In genomic region chr10:42669970-42670369, GRCm38 (mm10) we compare ENCODE assay signal across 27 mouse cellular contexts.
DNase-seq lines count a peak whose midpoint lies in the region; TF ChIP-seq lines count a peak whose summit lies in the region.
"Had no signal": no experiment of that assay in that cellular context is flagged by ENCODE, and none has a peak within 500 bp of the region (broad histone marks: within the 10 kb centered on the region; RNA-seq: fewer than 3 reads in every experiment).

No protein-coding gene starts in this region.

- no peaks in the 10 kb centered on the region for H3K9me3 ChIP-seq in ES-E14 (ENCODE audit: control insufficient read depth, insufficient read depth, low read depth, low read length)
- H3K9me3 ChIP-seq: embryonic facial prominence, embryonic 12.5 days; forebrain, embryonic 12.5 days; forebrain, embryonic 15.5 days; heart, embryonic 15.5 days; intestine, embryonic 15.5 days had no signal

- in situ Hi-C loops in ES-E14 (cut with MboI; ENCODE audit: low sequenced_read_pairs in 2 of 2, unreplicated experiment in 2 of 2), result no loop called here

- H3K36me3 ChIP-seq in ES-E14 (ENCODE audit: control insufficient read depth, insufficient read depth, low read length, poor library complexity, severe bottlenecking), result no peaks in the 10 kb centered on the region
- H3K36me3 ChIP-seq: embryonic facial prominence, embryonic 12.5 days; embryonic facial prominence, embryonic 15.5 days; forebrain, embryonic 12.5 days; forebrain, embryonic 15.5 days; heart, embryonic 12.5 days; heart, embryonic 15.5 days; hindbrain, embryonic 10.5 days; hindbrain, embryonic 13.5 days; intestine, embryonic 15.5 days had no signal

- H3K9ac ChIP-seq in ES-E14 (ENCODE audit: insufficient read depth, low read depth, low read length, poor library complexity, severe bottlenecking), result no peak overlapping the region
- H3K9ac ChIP-seq: embryonic facial prominence, embryonic 12.5 days; embryonic facial prominence, embryonic 15.5 days; forebrain, embryonic 12.5 days; forebrain, embryonic 15.5 days; heart, embryonic 12.5 days; heart, embryonic 15.5 days; hindbrain, embryonic 13.5 days; intestine, embryonic 15.5 days had no signal

- peaks cover 0 to 5% of the 10 kb centered on the region in 2 experiments; a peak in 1 of 4 replicates for H3K4me1 ChIP-seq in ES-E14 (ENCODE audit: control insufficient read depth in 2 of 2, insufficient read depth in 2 of 2, low read length in 2 of 2, poor library complexity in 1 of 2)
- H3K4me1 ChIP-seq: embryonic facial prominence, embryonic 12.5 days; embryonic facial prominence, embryonic 15.5 days; forebrain, embryonic 12.5 days; forebrain, embryonic 15.5 days; heart, embryonic 12.5 days; heart, embryonic 15.5 days; hindbrain, embryonic 10.5 days; hindbrain, embryonic 13.5 days; intestine, embryonic 15.5 days had no signal

- H3K27ac ChIP-seq in ES-E14 (ENCODE audit: insufficient read depth, low read depth, low read length, poor library complexity, severe bottlenecking), result peak overlapping the region; percentile 71
- no peak overlapping the region for H3K27ac ChIP-seq in layer of hippocampus, adult 2 months
- H3K27ac ChIP-seq: embryonic facial prominence, embryonic 12.5 days; embryonic facial prominence, embryonic 15.5 days; forebrain, embryonic 12.5 days; forebrain, embryonic 15.5 days; gastrocnemius, adult 2 months; heart, embryonic 15.5 days; hindbrain, embryonic 10.5 days; hindbrain, embryonic 13.5 days; intestine, embryonic 15.5 days had no signal

- DNase-seq in lung, postnatal 36 days, result peak; percentile 17
- no peak for DNase-seq in lung, postnatal 25 days (ENCODE audit: low spot score)
- DNase-seq in ES-E14 (ENCODE audit: low read depth, low spot score) (no peak), ZHBTc4 (ENCODE audit: low read depth, low spot score) (peak; percentile 41)
- no peak for DNase-seq in layer of hippocampus, adult 2 months (ENCODE audit: low spot score in 2 of 2)
- DNase-seq in thymus, postnatal 25 days, result no peak
- DNase-seq: adrenal gland, adult 2 months; adrenal gland, postnatal 14 days; B cell, adult 2 months; cerebellum, adult 11 months; cerebellum, adult 2 months; cerebellum, adult 9-11 months; cerebellum, postnatal 25 days; gastrocnemius, adult 2 months; gastrocnemius, postnatal 14 days; heart, adult 11 months; heart, postnatal 10 days; heart, postnatal 36 days had no signal

- H3K4me3 ChIP-seq in ES-E14 (ENCODE audit: insufficient read depth in 1 of 2, low read depth in 1 of 2, low read length in 2 of 2, poor library complexity in 1 of 2, severe bottlenecking in 1 of 2), result no peak overlapping the region
- H3K4me3 ChIP-seq in layer of hippocampus, adult 2 months, result no peak overlapping the region
- H3K4me3 ChIP-seq: embryonic facial prominence, embryonic 12.5 days; embryonic facial prominence, embryonic 15.5 days; forebrain, embryonic 12.5 days; forebrain, embryonic 15.5 days; gastrocnemius, adult 2 months; heart, embryonic 12.5 days; heart, embryonic 15.5 days; hindbrain, embryonic 10.5 days; hindbrain, embryonic 13.5 days; intestine, embryonic 15.5 days had no signal

- TF ChIP-seq CTCF in layer of hippocampus, adult 2 months (conservative IDR thresholded peaks at IDR 0.05), result no peak

TF ChIP-seq in ES-E14, 5 proteins besides CTCF, POLR2A, EP300 and RAD21:
- TF ChIP-seq ZNF384 (IDR thresholded peaks at IDR 0.05; ENCODE audit: low read depth, low read length), result no peak
- TF ChIP-seq ZC3H11A (IDR thresholded peaks at IDR 0.05; ENCODE audit: borderline replicate concordance, low read depth, low read length), result no peak
- TF ChIP-seq MAFK (IDR thresholded peaks at IDR 0.05; ENCODE audit: insufficient read depth, low read depth, low read length), result no peak
- TF ChIP-seq CHD2 (IDR thresholded peaks at IDR 0.05; ENCODE audit: low read depth, low read length), result no peak

Comparison
In these comparisons a context has a peak if more than half of its experiments do, and no peak if none do; other contexts are left out.
1. DNase-seq: peak in lung, postnatal 36 days (single experiment) and ZHBTc4 (single experiment); none in lung, postnatal 25 days (single experiment), ES-E14 (single experiment), layer of hippocampus, adult 2 months (0 of 2) and thymus, postnatal 25 days (single experiment).